Mouse (Mus musculus) right cerebral cortex, postnatal 4 days (tissue): Measurements from ENCODE around the gene Erg.

Source experiments
- DNase-seq: peaks from one replicate; pipeline ENCODE4 v3.0.0-alpha.2; 2022

The Erg gene

GRCm38 (mm10) chr16:95384590-95385148 is 201.7 kb downstream of the Erg start:
- no peak for DNase-seq

DNA sequence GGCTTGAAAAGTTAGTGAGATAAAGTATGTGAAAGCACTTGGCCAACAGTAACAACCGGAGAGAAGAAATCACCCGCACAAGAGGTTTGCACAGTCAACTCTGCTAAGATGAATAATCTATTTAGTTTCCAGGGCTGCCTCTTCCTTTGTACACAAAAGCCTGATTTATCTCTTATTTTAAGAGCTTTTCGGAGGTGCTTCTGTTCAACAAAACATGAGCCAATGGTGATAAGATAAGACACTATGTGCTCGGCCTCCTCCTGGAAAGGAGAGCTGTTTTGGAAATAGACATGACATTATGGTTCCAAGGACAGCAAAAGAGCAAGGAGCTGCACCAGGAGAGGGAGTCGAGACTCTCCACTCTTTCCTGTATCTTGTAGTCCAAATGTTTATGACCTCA is 204.1 kb downstream of the Erg start:
- no peak for DNase-seq

GRCm38 (mm10) chr16:95376834-95377233 is 209.6 kb downstream of the Erg start:
- DNase-seq: no peak

DNA sequence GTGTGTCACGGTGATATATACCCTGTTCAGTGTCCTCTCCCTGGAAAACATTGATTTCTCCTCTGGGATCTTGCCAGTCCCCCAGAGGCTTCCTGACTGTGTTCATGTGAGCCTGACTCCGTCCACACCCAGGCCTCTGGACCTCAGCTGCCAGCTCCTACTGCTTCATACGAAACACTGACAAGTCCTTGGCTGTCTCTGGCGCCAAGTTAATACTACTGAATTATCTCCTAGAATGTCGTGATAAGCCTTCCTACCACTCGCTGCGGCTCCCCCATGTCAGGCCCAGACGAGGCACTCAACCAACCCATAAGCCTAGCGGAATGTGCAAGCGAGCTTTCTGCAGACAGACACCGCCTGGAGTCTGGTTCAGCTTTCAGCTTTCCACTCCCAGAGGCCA is 210.0 kb downstream of the Erg start:
- DNase-seq: no peak

GRCm38 (mm10) chr16:95374646-95375045 is 211.7 kb downstream of the Erg start:
- no peak for DNase-seq

GRCm38 (mm10) chr16:95372960-95373359 is 213.4 kb downstream of the Erg start:
- no peak for DNase-seq

GRCm38 (mm10) chr16:95371713-95372112 is 214.7 kb downstream of the Erg start:
- no peak for DNase-seq

DNA sequence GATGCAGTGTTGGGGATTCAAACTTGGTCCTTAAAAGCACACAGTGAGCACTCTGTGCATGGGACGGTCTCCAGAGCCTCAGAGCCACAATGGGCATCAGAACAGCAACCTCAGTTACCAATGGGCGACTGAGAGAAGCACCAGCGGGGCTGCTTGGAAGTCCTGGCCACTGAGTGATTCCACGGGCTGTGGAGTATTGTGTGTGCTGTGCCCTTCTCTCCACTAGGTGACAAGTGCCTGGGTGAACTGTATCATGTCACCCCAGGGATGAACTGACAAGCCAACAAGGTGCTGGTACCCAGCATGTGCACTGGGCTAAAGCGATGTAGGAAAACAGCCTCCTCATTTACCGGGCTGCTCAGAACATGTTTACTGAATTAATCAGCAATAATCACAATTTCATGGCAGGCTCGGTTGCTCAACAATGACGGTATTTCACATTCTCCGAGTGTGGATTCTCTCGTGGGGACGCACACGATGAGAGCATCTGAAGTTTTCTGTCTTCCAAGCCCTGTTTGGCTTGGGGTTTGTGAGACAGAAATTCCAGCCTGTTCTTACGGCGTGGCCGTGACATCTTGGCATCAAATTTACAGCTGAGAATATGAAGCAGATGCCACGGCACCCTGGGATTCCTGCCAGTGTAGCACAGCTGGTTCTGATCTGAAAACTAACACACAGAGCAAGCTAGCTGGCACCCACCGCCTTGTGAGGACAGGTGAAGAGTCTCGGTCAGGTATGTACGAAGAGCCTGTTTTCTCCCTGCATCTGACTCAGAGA is 219.2 kb downstream of the Erg start:
- no peak for DNase-seq

GRCm38 (mm10) chr16:95365214-95365613 is 221.2 kb downstream of the Erg start:
- DNase-seq: no peak

DNA sequence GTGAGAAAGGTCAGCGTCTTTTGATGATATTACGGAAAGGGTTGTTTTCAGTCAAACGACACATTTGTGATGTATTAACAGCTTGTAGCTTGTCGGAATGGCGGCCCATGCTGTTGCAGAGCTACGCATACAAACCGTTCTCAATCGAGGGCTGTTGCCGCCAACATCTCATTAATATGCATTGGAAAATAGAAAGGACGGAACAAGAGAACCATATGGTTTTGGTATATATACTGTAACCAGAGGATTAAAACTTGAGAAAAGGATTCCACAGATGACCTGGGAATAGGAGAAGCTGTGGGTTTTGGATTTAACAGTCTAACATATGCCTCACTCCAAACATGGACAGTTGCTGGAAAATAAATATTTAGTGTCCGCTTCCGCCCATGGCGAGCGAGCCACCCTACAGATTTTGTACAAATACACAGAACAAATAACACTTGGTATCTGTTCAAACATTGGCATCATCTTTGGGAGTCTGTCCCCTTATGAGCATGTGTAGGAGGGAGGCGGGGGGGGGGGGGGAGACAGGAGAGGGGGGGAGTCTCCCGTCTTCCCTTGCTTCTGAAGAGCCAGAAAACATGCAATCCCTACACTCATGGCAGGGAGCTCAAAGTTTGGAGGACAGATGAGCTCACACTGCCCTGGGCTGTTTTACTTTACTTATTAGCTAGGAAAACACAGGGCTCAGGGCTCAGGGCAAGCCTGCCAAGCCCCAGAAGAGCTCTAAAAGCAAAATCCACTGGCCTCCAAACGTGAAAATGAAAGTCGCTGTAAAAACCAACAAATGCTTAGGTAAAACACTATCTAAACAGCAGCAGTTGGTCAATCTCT is 222.5 kb downstream of the Erg start:
- no peak for DNase-seq

DNA sequence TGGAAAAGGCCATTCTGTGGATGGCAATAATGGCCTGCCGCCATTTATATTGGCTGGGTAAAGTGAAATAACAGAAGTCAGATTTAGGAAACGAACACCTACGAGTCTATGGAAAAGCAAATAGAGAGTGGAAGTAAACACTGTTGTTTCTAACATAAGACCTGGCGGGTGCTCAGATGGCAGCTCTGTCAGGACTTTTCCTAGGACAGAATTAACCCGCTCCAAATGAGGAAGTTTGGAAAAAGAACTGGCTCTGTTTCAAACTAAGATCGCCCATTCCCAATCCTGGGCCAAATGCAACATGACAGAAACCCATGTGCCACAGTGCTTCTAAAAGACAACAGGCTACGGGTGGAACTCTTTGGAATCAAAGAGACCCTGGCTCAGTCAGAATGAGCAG is 224.4 kb downstream of the Erg start:
- no peak for DNase-seq

GRCm38 (mm10) chr16:95360940-95361489 is 225.4 kb downstream of the Erg start:
- no peak for DNase-seq

DNA sequence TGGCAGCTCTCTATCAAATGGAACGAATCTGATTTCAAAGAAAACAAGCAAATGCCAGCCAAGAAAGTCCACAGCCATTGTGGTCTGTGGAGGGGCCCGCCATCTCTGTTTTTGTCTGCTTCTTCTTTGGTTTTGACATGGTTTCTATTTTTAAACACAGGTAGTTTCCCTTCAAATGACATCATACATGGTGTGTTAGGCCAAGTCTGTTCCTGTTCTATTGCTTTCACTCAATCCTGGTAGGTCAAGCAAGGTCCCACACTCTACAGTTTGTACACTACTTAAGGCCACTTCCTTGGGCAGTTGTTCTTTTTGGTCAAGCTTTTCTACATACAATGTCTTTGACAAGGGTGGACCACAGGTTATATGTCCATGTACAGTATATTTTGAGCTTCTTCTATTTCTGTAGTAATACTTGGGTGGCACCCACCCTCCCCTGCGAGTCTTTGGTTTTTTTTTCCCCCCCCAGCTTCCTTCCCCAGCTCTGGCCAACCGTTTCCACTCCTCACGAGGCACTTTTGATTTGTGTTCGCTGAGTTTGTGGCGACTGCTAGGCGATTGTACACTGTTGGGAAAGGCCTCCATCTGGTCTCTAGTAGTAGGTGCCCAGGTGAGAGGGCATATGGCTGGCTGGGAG is 226.1 kb downstream of the Erg start:
- DNase-seq: no peak

- no peak for DNase-seq
These were observed 229.1 kb downstream of the Erg start for GRCm38 (mm10) chr16:95356962-95357955.

- no peak for DNase-seq
These were observed 232.6 kb downstream of the Erg start for GRCm38 (mm10) chr16:95353838-95354237.

DNA sequence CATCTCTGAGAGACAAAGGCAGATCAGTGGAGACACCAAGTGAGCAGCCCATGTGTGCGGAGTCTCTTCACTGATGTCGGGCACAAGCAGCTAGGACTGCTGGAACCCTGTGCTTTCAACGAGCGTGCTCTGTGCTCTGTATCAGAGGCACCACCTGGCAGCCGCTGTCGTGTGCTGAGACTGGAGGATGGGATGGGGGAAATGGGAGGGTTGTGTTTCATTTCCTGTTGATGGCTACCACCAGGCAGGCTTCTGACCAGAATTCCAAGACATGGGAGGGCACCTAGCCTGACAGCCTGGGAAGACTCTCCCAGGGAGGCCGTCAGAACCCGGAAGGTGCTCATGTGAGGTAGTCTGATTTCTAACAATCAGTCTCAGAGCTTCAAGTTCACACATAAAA is 234.1 kb downstream of the Erg start:
- no peak for DNase-seq

DNA sequence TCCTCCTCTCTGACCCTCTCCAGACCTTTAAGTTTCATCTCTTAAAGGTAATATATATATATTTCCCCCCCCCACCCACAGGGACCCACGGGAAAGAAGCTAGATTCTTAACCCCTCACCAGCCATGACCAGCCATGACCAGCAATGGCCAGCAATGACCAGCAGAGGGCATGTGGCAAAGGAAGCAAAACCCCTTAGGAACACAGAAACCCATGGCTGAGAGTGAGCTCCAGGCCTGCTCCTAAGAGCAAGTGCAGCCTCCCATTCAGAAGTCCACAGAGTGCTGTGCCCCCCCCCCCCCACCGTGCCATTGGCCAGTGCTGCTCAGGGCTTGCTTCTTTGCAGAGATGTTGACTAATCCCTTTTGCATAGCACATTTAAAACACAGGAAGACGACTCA is 235.9 kb downstream of the Erg start:
- peak; percentile 69 for DNase-seq

DNA sequence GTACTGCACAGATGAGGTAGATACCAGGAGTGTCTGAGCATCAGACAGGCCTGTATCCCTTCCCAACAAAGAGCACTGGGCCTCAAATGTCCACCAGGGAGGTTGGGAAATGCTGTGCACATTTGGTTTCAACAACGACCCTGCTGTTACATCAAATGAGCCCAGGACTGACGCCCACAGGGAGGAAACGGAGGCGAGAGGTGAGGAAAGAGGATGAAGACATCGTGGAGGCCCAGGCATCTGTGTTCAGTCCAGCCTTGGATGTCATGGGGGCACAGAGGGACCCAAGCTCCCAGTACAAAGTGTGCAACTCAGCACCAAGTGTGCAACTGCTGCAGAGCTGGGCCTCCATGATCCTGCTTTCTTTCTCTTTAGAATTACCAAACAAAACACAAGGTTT is 236.6 kb downstream of the Erg start:
- no peak for DNase-seq

- no peak for DNase-seq
These were observed 237.0 kb downstream of the Erg start for GRCm38 (mm10) chr16:95349344-95349743.

DNA sequence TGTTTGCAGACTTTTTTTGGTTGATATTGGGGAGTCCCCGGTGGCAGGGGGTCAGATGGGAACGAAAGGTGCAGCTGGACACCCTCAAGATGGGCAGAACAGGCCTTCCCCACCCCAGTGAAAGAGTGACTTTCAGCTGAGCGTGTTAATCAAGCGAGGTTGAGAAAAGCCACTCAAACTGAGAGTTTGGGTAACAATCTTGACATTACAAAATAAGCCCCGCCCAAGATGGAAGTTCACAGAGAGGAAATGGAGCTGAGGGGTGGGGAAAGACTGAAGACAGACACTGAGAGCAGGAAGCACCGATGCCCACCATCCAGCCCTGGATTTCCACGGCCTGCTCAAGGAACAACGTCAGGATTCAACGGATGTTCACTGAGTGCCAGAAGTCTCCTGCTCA is 237.8 kb downstream of the Erg start:
- DNase-seq: no peak

DNA sequence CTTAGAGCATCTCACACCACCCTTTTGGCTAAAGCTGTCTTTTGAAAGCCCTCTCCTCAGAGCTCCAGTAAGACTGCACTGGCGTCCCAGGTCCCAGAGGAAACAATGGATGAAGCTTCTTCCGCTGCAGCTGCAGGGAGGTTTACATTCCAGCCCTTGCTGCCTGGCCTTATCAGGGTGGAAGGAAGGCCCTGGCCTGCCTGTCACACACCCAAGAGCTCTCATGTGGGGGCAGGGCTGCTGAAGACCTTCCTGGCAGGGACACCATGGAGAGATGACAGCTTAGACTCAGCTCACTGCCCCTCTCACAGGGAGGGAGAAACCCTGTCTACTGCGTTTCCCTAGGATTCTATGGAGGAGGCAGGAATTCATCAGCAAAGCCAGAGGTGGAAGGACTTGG is 239.2 kb downstream of the Erg start:
- DNase-seq: no peak

DNA sequence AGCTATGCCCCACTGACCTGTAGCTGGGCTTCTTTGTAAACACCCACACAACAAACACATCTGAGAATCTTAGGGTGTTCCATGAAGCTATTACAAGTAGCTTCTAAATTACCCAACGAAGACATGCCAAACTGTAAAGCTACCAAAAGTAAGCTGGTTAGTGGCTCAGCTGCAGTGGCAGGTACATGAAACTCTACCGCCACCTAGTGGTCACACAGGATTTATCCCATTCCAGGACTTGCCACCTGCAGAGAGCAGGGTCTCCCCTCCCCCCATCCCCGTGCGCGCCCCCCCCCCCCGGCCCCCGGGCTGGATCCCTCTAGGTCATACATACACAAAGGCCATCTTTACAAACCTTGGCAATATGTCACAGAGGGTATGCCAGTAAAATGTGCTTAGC is 240.5 kb downstream of the Erg start:
- DNase-seq: peak; percentile 76
